Mouse (Mus musculus) midbrain, postnatal 0 days (tissue): ENCODE measurements around the gene Commd1. TPM values are rescaled to one million over a fixed set of nuclear protein-coding genes. Genes with fewer than 3 reads are reported as not detected.

Experiments
- ATAC-seq: fragments of 200-750 bp; cut with Nextera tagmentation; 2 replicates; pipeline ENCODE4 v1.8.0; 2017; ENCODE audit warnings: moderate number of reproducible peaks, mild to moderate bottlenecking, moderate TSS enrichment, moderate library complexity; ENCODE audit not compliant: low FRiP score
- DNase-seq: peaks from one replicate; pipeline ENCODE4 v3.0.0-alpha.2; 2015; ENCODE audit warnings: low spot score
- H3K27ac ChIP-seq: fragments of 300-500 bp; sonication (generic); 2 replicates; pipeline ENCODE4 v1.5.1; 2014; ENCODE audit warnings: low read depth, mild to moderate bottlenecking, low read length, mixed read lengths
- H3K27me3 ChIP-seq: fragments of 300-500 bp; sonication (generic); 2 replicates; pipeline ENCODE4 v1.6.1; 2014; ENCODE audit warnings: low read length, control low read depth, mixed read lengths; ENCODE audit not compliant: insufficient read depth
- H3K36me3 ChIP-seq: fragments of 300-500 bp; sonication (generic); 2 replicates; pipeline ENCODE4 v1.6.1; 2014; ENCODE audit warnings: low read length, control low read depth, mixed read lengths; ENCODE audit not compliant: insufficient read depth
- H3K4me1 ChIP-seq: fragments of 300-500 bp; sonication (generic); 2 replicates; pipeline ENCODE4 v1.6.1; 2014; ENCODE audit warnings: mild to moderate bottlenecking, control low read depth, antibody characterized with exemption, low read length, mixed read lengths; ENCODE audit not compliant: insufficient read depth
- H3K4me2 ChIP-seq: fragments of 300-500 bp; sonication (generic); 2 replicates; pipeline ENCODE4 v1.6.1; 2014; ENCODE audit warnings: low read depth, mild to moderate bottlenecking, low read length, mixed read lengths; ENCODE audit not compliant: poor library complexity, severe bottlenecking
- H3K4me3 ChIP-seq: fragments of 300-500 bp; sonication (generic); 2 replicates; pipeline ENCODE4 v1.5.1; 2014; ENCODE audit warnings: low read depth, mild to moderate bottlenecking, low read length, moderate library complexity
- H3K9ac ChIP-seq: fragments of 300-500 bp; sonication (generic); replicated peaks from 2 replicates; pipeline ENCODE4 v1.6.1; 2014; ENCODE audit warnings: mild to moderate bottlenecking, low read length, moderate library complexity, mixed read lengths; ENCODE audit not compliant: poor library complexity, severe bottlenecking
- H3K9me3 ChIP-seq: fragments of 300-500 bp; sonication (generic); 2 replicates; pipeline ENCODE4 v1.6.1; 2016; ENCODE audit warnings: low read length, control low read depth
- CTCF ChIP-seq: IDR thresholded peaks from 2 replicates; pipeline ENCODE4 v1.5.1; 2016; ENCODE audit warnings: antibody characterized with exemption, mild to moderate bottlenecking
- WGBS: fragments of 180-500 bp; shearing (Covaris S2); extraction: QIAGEN DNeasy Blood & Tissue Kit; methylation state at CpG from one replicate; pipeline ENCODE4 v1.1.7; 2014; 5-methylcytosine and 5-hydroxymethylcytosine counted together
- polyA plus RNA-seq: library from polyadenylated mRNA; unstranded; fragments of >200 nt; fragmentation: Nextera tagmentation; extraction: Ambion mirVana; gene quantifications from 2 replicates; pipeline ENCODE4 v1.2.1, GENCODE M21; 2015
- total RNA-seq: library from RNA; depleted of rRNA; stranded (reverse); fragments of >200 nt; gene quantifications from 2 replicates; pipeline ENCODE4 v1.2.3, GENCODE M21; 2014

The Commd1 gene
- total and polyA plus RNA-seq, 2 experiments from 2014 or later = 23.5 to 221 TPM

- WGBS = 60% methylated on average over 4 of the region's 4 CpGs
- no peak overlapping the region for H3K4me2 ChIP-seq
- H3K36me3 ChIP-seq = no peaks in the 10 kb centered on the region
- peaks cover 25% of the 10 kb centered on the region for H3K27me3 ChIP-seq
- TF ChIP-seq CTCF = no peak
- H3K4me1 ChIP-seq = peaks cover 7% of the 10 kb centered on the region; the same call in 1 of the 2 replicates
- no peak overlapping the region for H3K27ac ChIP-seq
- no peaks in the 10 kb centered on the region for H3K9me3 ChIP-seq
- DNase-seq = no peak
- H3K4me3 ChIP-seq = no peak overlapping the region
- ATAC-seq = no peak
- H3K9ac ChIP-seq = no peak overlapping the region
These were observed 118.6 kb downstream of the Commd1 start for GRCm38 (mm10) chr11:22863581-22863980.

GRCm38 (mm10) chr11:22861315-22861714 lies 120.9 kb downstream of the Commd1 start:
- WGBS = 61% methylated on average over 4 of the region's 4 CpGs
- Histone ChIP-seq H3K4me1 (peaks cover 14% of the 10 kb centered on the region; the same call in 1 of the 2 replicates), H3K4me3 (no peak overlapping the region), H3K9me3 (no peaks in the 10 kb centered on the region), H3K27me3 (peaks cover 41% of the 10 kb centered on the region), H3K4me2 (no peak overlapping the region), H3K9ac (no peak overlapping the region), H3K36me3 (no peaks in the 10 kb centered on the region), H3K27ac (no peak overlapping the region)
- DNase-seq (peak; percentile 46), ATAC-seq (no peak)
- no peak for TF ChIP-seq CTCF

- Histone ChIP-seq H3K27ac (peak within 1 kb of the TSS; percentile 6; the same call in 1 of the 2 replicates), H3K4me1 (peaks cover 14% of the 10 kb centered on the region; the same call in 1 of the 2 replicates), H3K27me3 (peaks cover 41% of the 10 kb centered on the region), H3K9ac (peak within 1 kb of the TSS; percentile 56; the same call in 1 of the 2 replicates), H3K9me3 (no peaks in the 10 kb centered on the region), H3K4me2 (peak within 1 kb of the TSS; percentile 77), H3K4me3 (peak within 1 kb of the TSS; percentile 78), H3K36me3 (no peaks in the 10 kb centered on the region)
- no peak for DNase-seq
- TF ChIP-seq CTCF = no peak
- 5% methylated on average over 41 of the region's 41 CpGs for WGBS
- no peak for ATAC-seq
These were observed 121.6 kb downstream of the Commd1 start, which contains the start of gene B3gnt2 for GRCm38 (mm10) chr11:22860335-22861227. Gene B3gnt2, minus strand, starts transcription at chr11:22860961.

GRCm38 (mm10) chr11:22859633-22860334 lies 122.4 kb downstream of the Commd1 start:
- Histone ChIP-seq H3K4me3 (peak overlapping the region; percentile 78), H3K27me3 (peaks cover 41% of the 10 kb centered on the region), H3K36me3 (no peaks in the 10 kb centered on the region), H3K9me3 (no peaks in the 10 kb centered on the region), H3K4me1 (peaks cover 14% of the 10 kb centered on the region; the same call in 1 of the 2 replicates), H3K27ac (peak overlapping the region; percentile 6; the same call in 1 of the 2 replicates), H3K9ac (peak overlapping the region; percentile 56), H3K4me2 (peak overlapping the region; percentile 77)
- ATAC-seq (peak; percentile 84), DNase-seq (peak; percentile 79)
- WGBS = 1% methylated on average over 51 of the region's 55 CpGs
- peak; percentile 30 for TF ChIP-seq CTCF

GRCm38 (mm10) chr11:22859301-22859632 lies 122.9 kb downstream of the Commd1 start:
- Histone ChIP-seq H3K4me2 (peak overlapping the region; percentile 77), H3K9me3 (no peaks in the 10 kb centered on the region), H3K4me3 (peak overlapping the region; percentile 78), H3K36me3 (no peaks in the 10 kb centered on the region), H3K9ac (peak overlapping the region; percentile 56), H3K4me1 (peaks cover 14% of the 10 kb centered on the region; the same call in 1 of the 2 replicates), H3K27ac (no peak overlapping the region; the same call in 1 of the 2 replicates), H3K27me3 (peaks cover 41% of the 10 kb centered on the region)
- WGBS = 2% methylated on average over 12 of the region's 41 CpGs
- no peak for DNase-seq
- TF ChIP-seq CTCF = no peak
- ATAC-seq = peak; percentile 73; the same call in 1 of the 2 replicates
